Mouse (Mus musculus) cerebellum, adult 2 months (tissue): Measurements from ENCODE around the gene 1500009C09Rik.

ENCODE experiments used
- CTCF ChIP-seq: fragments of 200-500 bp; IDR thresholded peaks from 2 replicates; pipeline ENCODE4 v1.5.1; 2011; ENCODE audit warnings: low read depth, mild to moderate bottlenecking, control low read depth, low read length, moderate library complexity, borderline replicate concordance; ENCODE audit not compliant: insufficient read depth
- POLR2A ChIP-seq: fragments of 200-500 bp; IDR thresholded peaks from 2 replicates; pipeline ENCODE4 v1.6.1; 2011; ENCODE audit warnings: low read length, control low read depth, borderline replicate concordance; ENCODE audit not compliant: insufficient read depth

DNA sequence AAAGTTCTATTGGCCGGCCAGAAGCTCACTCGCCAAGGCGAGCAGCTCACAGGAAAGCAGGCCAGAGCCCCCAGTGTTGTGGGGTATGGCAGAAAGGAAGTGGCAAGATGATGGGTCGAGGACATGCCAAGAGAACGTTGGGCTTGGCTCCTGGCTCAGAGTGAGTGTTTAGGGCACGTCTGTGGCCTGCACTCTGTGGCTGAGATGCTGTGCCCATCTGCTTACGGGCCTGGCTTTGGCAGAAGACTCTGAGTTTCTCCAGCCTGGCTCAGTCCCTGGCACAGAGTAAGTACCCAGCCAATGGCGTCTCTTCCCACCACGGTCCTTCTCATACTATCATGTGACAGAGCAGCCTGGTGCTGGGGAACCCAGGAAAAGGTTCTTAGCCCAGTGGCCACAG is 16.6 kb downstream of the 1500009C09Rik start:
- TF ChIP-seq CTCF (no peak), POLR2A (no peak)
